Mouse (Mus musculus): ENCODE measurements around the gene Prkci.

DNA sequence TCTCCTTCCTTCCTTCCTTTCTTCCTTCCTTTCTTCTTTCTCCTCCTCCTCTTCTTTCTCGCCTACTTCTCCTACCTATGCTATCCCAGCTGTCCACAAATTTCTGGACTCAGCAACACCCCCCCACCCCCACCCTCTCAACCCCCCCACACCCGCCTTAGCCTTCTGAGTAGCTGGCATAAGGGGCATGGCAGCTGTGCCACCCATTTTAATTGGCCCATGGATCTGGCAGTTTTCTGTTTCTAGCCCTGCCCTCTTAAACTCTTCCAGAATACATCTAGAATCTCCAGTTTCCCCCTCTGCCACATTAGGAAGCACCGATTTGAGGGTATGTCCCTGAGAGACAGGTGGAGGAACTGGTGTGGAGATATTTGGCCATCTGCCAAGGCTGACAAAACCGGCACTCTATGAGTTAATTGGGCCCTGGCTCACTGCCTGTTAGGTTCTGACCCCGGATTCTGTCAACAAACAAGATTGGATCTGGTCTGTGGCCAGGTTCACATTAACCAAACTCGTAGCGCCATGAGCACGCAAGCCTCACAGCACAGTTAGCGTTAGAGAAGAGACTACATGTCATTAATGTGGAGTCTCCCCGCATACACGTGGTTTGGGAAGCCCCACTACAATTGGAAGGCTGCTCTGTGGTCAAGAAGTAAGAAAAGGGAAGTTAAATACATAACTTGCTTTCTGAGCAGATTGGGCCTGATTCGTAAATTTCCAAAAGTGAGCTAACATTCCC lies 88.1 kb downstream of the Prkci start:
- TF ChIP-seq CTCF (IDR thresholded peaks at IDR 0.05): no peak
- TF ChIP-seq EP300 (IDR thresholded peaks at IDR 0.05): no peak

Measured in lung, postnatal 0 days (tissue).